Mouse (Mus musculus) forebrain, embryonic 13.5 days (tissue): ENCODE results near the gene Ier5l. TPM values are rescaled to one million over a fixed set of nuclear protein-coding genes. Genes with fewer than 3 reads are reported as not detected.

Source experiments
- ATAC-seq: fragments of 200-750 bp; cut with Nextera tagmentation; 2 replicates; pipeline ENCODE4 v1.8.0; 2017
- H3K27ac ChIP-seq: fragments of 300-500 bp; sonication (generic); 2 replicates; pipeline ENCODE4 v1.5.1; 2015; ENCODE audit warnings: inconsistent platforms, mild to moderate bottlenecking, moderate library complexity
- H3K27me3 ChIP-seq: fragments of 300-500 bp; sonication (generic); 2 replicates; pipeline ENCODE4 v1.6.1; 2015; ENCODE audit warnings: mild to moderate bottlenecking, inconsistent platforms
- H3K36me3 ChIP-seq: fragments of 300-500 bp; sonication (generic); 2 replicates; pipeline ENCODE4 v1.6.1; 2015; ENCODE audit warnings: mild to moderate bottlenecking, inconsistent platforms; ENCODE audit not compliant: poor library complexity, severe bottlenecking
- H3K4me1 ChIP-seq: fragments of 300-500 bp; sonication (generic); 2 replicates; pipeline ENCODE4 v1.6.1; 2015; ENCODE audit warnings: inconsistent platforms
- H3K4me2 ChIP-seq: fragments of 300-500 bp; sonication (generic); 2 replicates; pipeline ENCODE4 v1.6.1; 2015; ENCODE audit warnings: inconsistent platforms, mild to moderate bottlenecking, moderate library complexity
- H3K4me3 ChIP-seq: fragments of 300-500 bp; sonication (generic); 2 replicates; pipeline ENCODE4 v1.5.1; 2015; ENCODE audit warnings: mild to moderate bottlenecking, inconsistent platforms
- H3K9ac ChIP-seq: fragments of 300-500 bp; sonication (generic); 2 replicates; pipeline ENCODE4 v1.6.1; 2015; ENCODE audit warnings: mild to moderate bottlenecking, inconsistent platforms
- H3K9me3 ChIP-seq: fragments of 300-500 bp; sonication (generic); replicated peaks from 2 replicates; pipeline ENCODE4 v1.6.1; 2016; ENCODE audit warnings: inconsistent platforms
- WGBS: fragments of 180-500 bp; shearing (Covaris S2); methylation state at CpG from one replicate; pipeline ENCODE4 v1.1.7; 2015; 5-methylcytosine and 5-hydroxymethylcytosine counted together
- polyA plus RNA-seq: library from polyadenylated mRNA; unstranded; fragments of >200 nt; fragmentation: Nextera tagmentation; extraction: Ambion mirVana; gene quantifications from 2 replicates; pipeline ENCODE4 v1.2.1, GENCODE M21; 2015

Gene Ier5l
- polyA plus RNA-seq = 1.7 and 2.6 TPM in 2 replicates

DNA sequence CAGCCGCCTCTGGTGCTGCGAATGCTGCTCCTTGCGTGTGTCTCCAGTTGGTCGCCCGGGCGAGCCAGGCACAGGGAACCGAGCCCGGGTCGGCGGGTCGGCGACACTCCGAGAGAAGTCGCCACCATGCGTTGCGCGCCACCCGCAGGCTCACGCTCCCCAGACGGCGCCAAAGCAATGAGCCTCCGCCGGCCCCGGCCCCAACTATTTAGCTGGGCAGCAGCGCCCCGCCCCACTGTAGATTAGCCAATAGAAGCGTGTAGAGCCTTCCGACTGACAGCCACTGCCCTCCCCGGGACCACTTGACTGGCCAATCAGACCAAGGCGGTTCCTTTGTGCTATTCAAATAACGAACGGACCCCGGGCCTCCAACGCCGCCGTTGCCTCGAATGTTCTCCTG lies at the start of gene Ier5l:
TSS of gene Ier5l (minus strand) at position 181 of the 400 bp plus-strand sequence.
- no peaks in the 10 kb centered on the region; the same call in 1 of the 2 replicates for H3K27me3 ChIP-seq
- H3K4me2 ChIP-seq = peak within 1 kb of the TSS; percentile 97
- peak within 1 kb of the TSS; percentile 85 for H3K4me3 ChIP-seq
- H3K27ac ChIP-seq = peak within 1 kb of the TSS; percentile 93
- peaks cover 31% of the 10 kb centered on the region for H3K4me1 ChIP-seq
- no peaks in the 10 kb centered on the region for H3K9me3 ChIP-seq
- under 1% methylated on average over 34 of the region's 37 CpGs for WGBS
- no peaks in the 10 kb centered on the region for H3K36me3 ChIP-seq
- ATAC-seq = peak; percentile 89
- H3K9ac ChIP-seq = peak within 1 kb of the TSS; percentile 97

DNA sequence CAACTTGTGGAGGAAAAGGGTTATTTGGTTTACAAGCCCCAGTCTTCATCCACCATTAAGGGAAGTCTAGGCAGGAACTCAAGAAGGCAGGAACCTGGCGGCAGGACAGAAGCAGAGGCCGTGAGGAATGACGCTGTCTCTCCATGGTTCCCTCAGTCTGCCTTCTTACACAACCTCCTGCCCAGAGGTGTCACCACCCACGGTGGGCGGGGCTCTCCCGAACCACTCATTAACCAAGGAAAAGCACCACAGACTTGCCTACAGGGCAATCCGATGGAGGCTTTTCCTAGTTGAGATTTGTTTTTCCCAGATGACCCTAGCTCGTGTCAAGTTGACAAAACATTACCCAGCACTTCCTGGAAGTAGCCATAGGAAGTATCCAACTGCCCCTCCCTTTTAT lies 49.7 kb upstream of the Ier5l start:
- ATAC-seq = no peak
- Histone ChIP-seq H3K27me3 (no peaks in the 10 kb centered on the region), H3K36me3 (no peaks in the 10 kb centered on the region), H3K4me1 (no peaks in the 10 kb centered on the region), H3K4me2 (no peak overlapping the region), H3K27ac (no peak overlapping the region), H3K4me3 (no peak overlapping the region), H3K9ac (no peak overlapping the region), H3K9me3 (no peaks in the 10 kb centered on the region)
- WGBS = 77% methylated on average over 8 of the region's 8 CpGs

DNA sequence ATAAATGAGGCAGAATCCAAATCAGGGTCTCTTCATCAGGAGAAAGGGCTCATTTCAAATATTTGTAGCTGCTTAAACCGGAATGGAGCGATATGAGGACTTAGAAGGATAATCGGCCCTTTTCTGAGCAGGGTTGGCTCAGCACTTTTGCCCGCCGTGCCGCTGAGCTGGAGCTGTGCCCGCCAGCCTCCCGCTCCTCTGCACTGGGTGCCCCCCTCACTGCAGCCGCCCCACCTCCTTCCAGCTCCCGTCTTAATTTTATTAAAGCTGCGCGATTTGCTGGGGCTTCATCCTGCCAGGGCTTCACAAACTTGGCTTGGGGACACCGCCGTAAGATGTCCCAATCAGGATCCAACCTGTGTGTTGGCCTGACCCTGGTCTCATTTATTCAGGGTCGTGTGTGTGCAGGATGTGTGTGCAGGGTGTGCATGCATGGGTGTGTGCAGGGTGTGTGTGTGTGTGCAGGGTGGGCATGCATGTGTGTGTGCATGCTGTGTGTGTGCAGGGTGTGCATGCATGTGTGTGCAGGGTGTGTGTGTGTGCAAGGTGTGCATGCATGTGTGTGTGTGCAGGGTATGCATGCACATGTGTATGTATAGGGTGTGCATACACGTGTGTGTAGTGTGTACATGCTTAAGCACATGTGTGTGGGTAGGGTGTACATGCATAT lies 36.8 kb upstream of the Ier5l start:
- peak; percentile 41; the same call in 1 of the 2 replicates for ATAC-seq
- WGBS = 70% methylated on average over 16 of the region's 16 CpGs
- H3K9ac ChIP-seq = no peak overlapping the region

DNA sequence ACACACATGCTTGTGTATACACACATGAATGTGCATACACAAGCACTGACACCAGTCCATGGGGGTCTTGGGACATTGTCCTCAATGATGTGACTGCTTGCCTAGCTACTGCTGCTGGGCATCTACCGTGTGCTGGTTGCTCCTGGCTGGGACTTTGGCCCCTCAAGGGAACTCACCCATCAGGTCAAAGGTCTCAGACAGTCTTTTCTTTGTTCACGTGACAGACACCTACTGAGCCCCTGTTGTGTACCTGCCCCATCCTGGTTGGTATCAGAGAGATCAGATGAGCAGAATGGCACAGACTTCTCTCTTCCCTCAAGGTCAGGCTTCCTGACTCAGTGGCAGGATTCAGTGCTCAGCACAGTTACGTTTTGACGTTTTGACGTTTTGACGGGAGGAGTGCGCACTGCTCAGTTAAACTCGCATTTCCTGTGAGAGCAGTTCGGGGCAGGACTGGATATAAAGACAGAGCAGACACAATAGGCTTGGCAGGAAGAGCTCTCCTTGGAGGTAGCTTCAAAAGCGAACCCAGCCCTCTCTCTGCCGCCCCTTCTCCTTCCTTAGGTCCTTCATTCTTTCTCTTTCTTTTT lies 33.2 kb upstream of the Ier5l start:
- Histone ChIP-seq H3K4me1 (peaks cover 13% of the 10 kb centered on the region; the same call in 1 of the 2 replicates), H3K27me3 (no peaks in the 10 kb centered on the region), H3K36me3 (no peaks in the 10 kb centered on the region), H3K9me3 (no peaks in the 10 kb centered on the region), H3K4me3 (no peak overlapping the region), H3K9ac (no peak overlapping the region), H3K4me2 (no peak overlapping the region), H3K27ac (no peak overlapping the region)
- 67% methylated on average over 11 of the region's 11 CpGs for WGBS
- no peak for ATAC-seq

More for the DNA sequence above, 36.8 kb upstream of the Ier5l start:
- Histone ChIP-seq H3K4me3 (no peak overlapping the region), H3K36me3 (no peaks in the 10 kb centered on the region), H3K9me3 (no peaks in the 10 kb centered on the region), H3K27me3 (no peaks in the 10 kb centered on the region), H3K4me1 (0 out of 2 replicates have a peak, but pooled peaks cover 3% of the 10 kb centered on the region), H3K27ac (no peak overlapping the region), H3K4me2 (no peak overlapping the region)

DNA sequence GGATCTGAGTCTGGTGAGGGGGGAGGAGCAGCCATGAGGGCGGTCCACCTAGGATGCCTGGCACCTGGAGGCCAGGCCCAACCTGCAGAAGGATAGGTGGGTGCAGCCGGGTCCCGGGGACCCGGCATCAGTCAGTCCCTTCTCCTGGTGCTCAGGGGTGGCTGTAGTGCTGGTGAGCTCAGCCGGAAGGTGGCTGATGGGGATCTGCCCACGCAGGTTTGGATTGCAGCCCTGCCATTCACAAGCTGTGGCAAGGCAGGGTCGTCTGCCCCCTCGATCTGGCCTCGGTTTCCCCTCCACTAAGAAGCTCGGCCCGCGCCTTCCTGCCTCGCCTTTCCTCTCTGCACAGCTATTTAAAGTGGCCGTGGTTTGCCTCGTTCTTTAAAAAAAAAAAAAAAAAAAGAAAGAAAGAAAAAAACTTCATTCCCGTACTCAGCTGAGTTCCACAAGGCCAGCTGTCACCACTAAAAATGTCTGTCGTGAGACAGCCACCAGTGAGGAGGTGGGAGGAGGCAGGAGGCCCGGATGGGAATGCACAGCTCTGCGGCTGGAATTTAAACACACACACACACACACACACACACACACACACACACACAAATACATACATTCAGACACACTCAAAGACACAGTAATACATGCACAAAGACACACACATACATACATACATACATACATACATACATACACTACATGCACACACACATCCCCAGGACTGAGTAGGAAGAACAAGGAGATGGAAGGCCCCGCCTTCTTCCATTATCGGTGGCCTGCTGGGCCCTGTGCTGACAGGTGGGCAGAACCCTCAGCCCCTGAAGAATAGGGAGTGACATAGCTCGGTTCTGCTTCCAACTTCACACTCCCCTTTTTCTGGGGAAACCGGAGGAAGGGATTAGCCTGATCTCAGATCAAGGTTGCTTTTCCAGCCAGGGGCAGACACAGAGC lies 29.9 kb upstream of the Ier5l start:
- no peaks in the 10 kb centered on the region for H3K27me3 ChIP-seq
- H3K9ac ChIP-seq = no peak overlapping the region
- no peak overlapping the region; the same call in 1 of the 2 replicates for H3K27ac ChIP-seq
- H3K4me1 ChIP-seq = peaks cover 10% of the 10 kb centered on the region; the same call in 1 of the 2 replicates
- whole genome bisulfite sequencing = 42% methylated on average over 23 of the region's 23 CpGs
- no peak for ATAC-seq
- no peak overlapping the region for H3K4me3 ChIP-seq
- no peak overlapping the region for H3K4me2 ChIP-seq
- H3K9me3 ChIP-seq = no peaks in the 10 kb centered on the region
- no peaks in the 10 kb centered on the region for H3K36me3 ChIP-seq

DNA sequence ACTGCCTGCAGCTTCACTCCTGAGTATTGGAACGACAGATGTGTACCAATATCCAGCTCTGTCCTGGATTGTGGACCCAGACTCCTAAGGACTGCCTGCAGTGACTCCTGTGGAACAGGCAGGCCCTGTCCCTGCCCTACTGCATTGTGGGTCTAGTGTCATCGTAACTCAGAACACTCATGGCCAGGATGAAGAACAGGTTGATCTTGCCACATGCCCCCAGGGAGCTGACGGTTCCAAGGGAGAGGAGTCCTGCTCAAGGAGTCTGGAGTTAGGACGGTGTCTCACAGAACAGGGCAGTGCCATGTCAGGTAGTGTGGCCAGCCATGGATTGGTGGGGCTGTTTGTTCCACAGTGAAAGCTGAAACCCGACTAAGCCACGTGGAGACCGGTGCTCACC lies 27.7 kb upstream of the Ier5l start:
- Histone ChIP-seq H3K27ac (no peak overlapping the region), H3K27me3 (no peaks in the 10 kb centered on the region), H3K36me3 (no peaks in the 10 kb centered on the region), H3K4me2 (no peak overlapping the region), H3K9ac (no peak overlapping the region), H3K4me1 (peaks cover 10% of the 10 kb centered on the region; the same call in 1 of the 2 replicates), H3K4me3 (no peak overlapping the region), H3K9me3 (no peaks in the 10 kb centered on the region)
- ATAC-seq = no peak
- WGBS = 88% methylated on average over 7 of the region's 7 CpGs

DNA sequence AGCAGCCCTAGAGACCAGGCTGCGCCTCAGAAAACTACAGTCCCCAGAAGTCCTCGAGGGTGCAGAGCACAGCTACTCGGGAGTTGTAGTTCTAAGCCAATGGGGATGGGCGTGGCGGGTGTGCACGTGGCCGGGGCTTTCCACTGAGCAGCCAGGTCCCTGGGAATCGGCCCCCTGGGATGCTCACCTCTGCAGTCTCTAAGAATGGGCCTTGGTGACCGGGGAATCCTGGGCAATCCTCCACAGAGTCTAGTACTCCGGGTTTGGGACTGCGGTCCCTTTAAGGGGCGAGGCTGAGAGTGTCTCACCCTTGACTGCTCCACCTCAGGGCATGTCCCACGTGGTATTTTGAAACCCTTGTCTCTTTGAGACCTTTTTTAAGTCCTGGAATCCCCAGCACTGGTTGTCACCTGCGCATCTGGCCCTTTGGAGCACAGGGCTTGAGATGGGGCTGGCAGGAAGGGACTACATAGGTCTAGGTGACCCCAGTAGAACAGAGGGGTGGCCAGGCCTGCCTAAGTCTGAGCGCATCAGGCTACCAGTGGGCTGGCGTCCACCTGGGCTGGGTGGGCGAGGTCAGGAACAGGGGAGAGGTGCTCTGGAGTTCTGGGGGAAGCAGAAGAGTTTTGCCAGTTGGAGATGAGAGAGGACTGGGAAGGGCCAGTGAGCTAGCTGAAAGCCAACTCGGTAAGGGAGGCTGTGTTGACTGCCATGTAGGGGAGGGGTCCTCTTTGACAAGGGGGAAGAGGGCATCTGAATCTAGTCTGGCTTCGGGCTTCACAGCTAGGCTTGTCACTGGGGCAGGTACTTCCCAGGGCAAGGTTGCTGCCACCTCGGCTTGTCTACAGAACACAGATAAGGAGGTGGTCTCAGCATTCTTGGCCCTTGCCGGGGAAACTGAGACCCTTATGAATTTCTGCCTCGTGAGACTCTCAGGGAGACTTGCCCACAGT lies 22.2 kb upstream of the Ier5l start:
- WGBS = 24% methylated on average over 22 of the region's 22 CpGs
- no peak overlapping the region for H3K27ac ChIP-seq
- H3K9me3 ChIP-seq = no peaks in the 10 kb centered on the region

DNA sequence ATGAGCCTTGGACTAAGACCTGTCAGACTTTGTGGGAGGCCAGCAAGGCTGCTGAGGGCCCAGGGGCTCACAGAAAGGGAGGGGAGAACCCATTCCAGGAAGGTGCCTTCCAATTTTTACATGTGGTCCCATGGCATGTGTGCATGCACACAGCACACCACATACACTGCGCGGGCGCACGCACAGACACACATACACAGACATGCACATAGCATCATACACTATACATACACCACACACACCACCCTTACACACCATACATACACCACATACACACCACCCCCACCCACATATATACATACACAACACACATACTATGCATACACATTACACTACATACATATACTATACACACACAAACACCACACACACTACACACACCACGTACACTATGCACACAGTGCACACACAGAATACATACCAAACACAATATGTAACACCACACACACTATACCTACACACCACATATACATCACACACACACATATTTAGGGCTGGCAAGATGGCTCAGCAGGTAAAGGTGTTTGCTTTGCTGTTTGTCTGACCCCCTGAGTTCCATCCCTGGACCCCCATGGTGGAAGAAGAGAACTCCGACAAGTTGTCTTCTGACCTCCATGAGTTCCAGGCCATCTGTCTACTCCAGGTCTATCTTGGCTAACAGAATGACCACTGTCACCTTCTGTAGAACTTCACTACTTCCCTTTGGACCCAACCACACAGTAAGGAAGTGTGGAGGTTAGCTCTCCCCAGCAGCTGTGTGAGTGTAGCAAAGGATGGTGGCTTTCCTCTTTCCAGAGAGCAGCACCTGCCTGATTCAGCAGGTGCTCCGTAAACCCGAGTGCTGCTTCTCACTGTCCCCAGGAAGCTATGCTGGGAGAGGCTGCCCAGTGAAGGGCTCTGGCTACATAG lies 21.2 kb upstream of the Ier5l start:
- H3K4me3 ChIP-seq = no peak overlapping the region
- H3K27me3 ChIP-seq = no peaks in the 10 kb centered on the region
- peak overlapping the region; percentile 60 for H3K4me2 ChIP-seq
- no peaks in the 10 kb centered on the region for H3K9me3 ChIP-seq
- peak; percentile 44; the same call in 1 of the 2 replicates for ATAC-seq
- 74% methylated on average over 8 of the region's 8 CpGs for WGBS
- H3K36me3 ChIP-seq = no peaks in the 10 kb centered on the region
- H3K9ac ChIP-seq = no peak overlapping the region
- no peak overlapping the region for H3K27ac ChIP-seq
- H3K4me1 ChIP-seq = peaks cover 12% of the 10 kb centered on the region

More for the DNA sequence above, 22.2 kb upstream of the Ier5l start:
- peak overlapping the region; percentile 48 for H3K9ac ChIP-seq
- H3K4me1 ChIP-seq = peaks cover 12% of the 10 kb centered on the region
- H3K4me2 ChIP-seq = peak overlapping the region; percentile 60
- H3K36me3 ChIP-seq = no peaks in the 10 kb centered on the region
- peak; percentile 96 for ATAC-seq
- peak overlapping the region; percentile 34 for H3K4me3 ChIP-seq
- no peaks in the 10 kb centered on the region for H3K27me3 ChIP-seq

DNA sequence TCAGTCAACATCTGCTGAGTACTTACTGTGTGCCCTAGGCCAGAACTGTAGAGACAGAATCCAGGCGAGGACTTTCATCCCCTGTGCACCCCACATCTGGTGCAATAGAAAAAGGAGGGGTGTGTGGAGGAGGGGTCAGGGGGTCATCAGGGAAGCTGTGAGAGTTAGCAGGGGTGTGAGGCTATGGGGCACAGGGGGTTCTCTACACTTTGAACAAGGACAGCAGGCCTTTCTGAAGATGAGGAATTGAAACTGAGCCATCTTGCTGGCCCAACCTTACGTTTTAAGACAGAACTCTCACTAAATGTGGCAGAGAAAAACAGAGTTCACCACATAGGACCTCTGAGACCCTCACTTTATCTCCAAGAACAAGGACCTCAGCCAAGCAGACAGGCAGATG lies 16.4 kb upstream of the Ier5l start:
- H3K27me3 ChIP-seq = no peaks in the 10 kb centered on the region
- WGBS = 80% methylated on average over 2 of the region's 2 CpGs
- H3K27ac ChIP-seq = no peak overlapping the region
- no peak overlapping the region for H3K9ac ChIP-seq
- H3K36me3 ChIP-seq = no peaks in the 10 kb centered on the region
- H3K9me3 ChIP-seq = no peaks in the 10 kb centered on the region
- H3K4me1 ChIP-seq = no peaks in the 10 kb centered on the region
- no peak overlapping the region for H3K4me3 ChIP-seq
- no peak for ATAC-seq
- H3K4me2 ChIP-seq = no peak overlapping the region

DNA sequence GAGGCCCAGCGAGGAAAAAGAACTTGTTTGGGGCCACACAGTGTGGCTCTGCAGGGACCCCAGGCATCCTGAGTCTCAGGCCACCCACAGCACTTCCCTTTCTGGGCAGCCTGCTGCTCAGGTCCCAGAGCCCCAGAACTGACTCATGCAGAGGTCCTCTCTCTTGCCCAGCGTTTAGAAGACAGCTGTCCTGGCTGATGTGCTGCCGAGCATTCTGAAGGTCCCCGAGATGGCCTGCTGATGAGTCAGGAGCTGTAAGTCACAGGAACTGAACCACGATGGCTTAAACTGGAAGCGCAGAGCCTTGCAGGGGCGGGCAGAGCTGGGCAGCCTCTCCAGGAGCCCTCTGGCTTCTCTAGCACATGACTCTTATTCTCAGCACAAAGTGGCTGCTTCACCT lies 13.6 kb upstream of the Ier5l start:
- no peak overlapping the region for H3K9ac ChIP-seq
- ATAC-seq = no peak
- no peaks in the 10 kb centered on the region for H3K9me3 ChIP-seq
- no peaks in the 10 kb centered on the region for H3K36me3 ChIP-seq
- no peak overlapping the region for H3K27ac ChIP-seq
- H3K4me3 ChIP-seq = no peak overlapping the region
- H3K4me1 ChIP-seq = no peaks in the 10 kb centered on the region
- 40% methylated on average over 7 of the region's 7 CpGs for WGBS
- no peaks in the 10 kb centered on the region for H3K27me3 ChIP-seq
- no peak overlapping the region for H3K4me2 ChIP-seq
